Mouse (Mus musculus) CH12.LX (cell line): Measurements from ENCODE around the gene Ldlrad3. TPM values are rescaled to one million over a fixed set of nuclear protein-coding genes. Genes with fewer than 3 reads are reported as not detected.

Source experiments
- DNase-seq: peaks from one replicate; pipeline ENCODE4 v3.0.0-alpha.2; 2013; ENCODE audit errors: extremely low read depth
- H3K27ac ChIP-seq: 2 replicates; pipeline ENCODE4 v1.5.1; 2012; ENCODE audit warnings: low read depth, mild to moderate bottlenecking, control low read depth, moderate library complexity; ENCODE audit not compliant: insufficient read depth
- H3K27me3 ChIP-seq: replicated peaks from 2 replicates; pipeline ENCODE3; 2012; ENCODE audit warnings: inconsistent platforms
- H3K36me3 ChIP-seq, 2 experiments: replicated peaks in 1 of 2; 2 replicates each; pipeline versions ENCODE3 to v1.6.1; 2012; ENCODE audit warnings: inconsistent platforms in 1 of 2, low read length in 1 of 2, mild to moderate bottlenecking in 1 of 2, mixed read lengths in 1 of 2, moderate library complexity in 1 of 2; ENCODE audit not compliant: control insufficient read depth in 1 of 2, insufficient read depth in 1 of 2
- H3K4me1 ChIP-seq, 2 experiments: 2 replicates each; pipeline ENCODE4 v1.6.1; 2012; ENCODE audit warnings: inconsistent platforms in 1 of 2, moderate library complexity in 1 of 2; ENCODE audit not compliant: insufficient read depth in 2 of 2, control insufficient read depth in 1 of 2
- H3K4me2 ChIP-seq: 2 replicates; pipeline ENCODE4 v1.6.1; 2012; ENCODE audit warnings: low read depth, mild to moderate bottlenecking, control low read depth; ENCODE audit not compliant: poor library complexity, insufficient read depth, severe bottlenecking
- H3K4me3 ChIP-seq, 3 experiments: fragments of 150-350 bp in 1 of 3; sonication (generic) in 1 of 3; replicated peaks in 1 of 3; 2 replicates each; pipeline versions ENCODE3 to v1.5.1; 2011 to 2012; ENCODE audit warnings: low read depth in 2 of 3, low read length in 2 of 3, mild to moderate bottlenecking in 2 of 3, moderate library complexity in 2 of 3, control low read depth in 1 of 3, improper control_type of control experiment in 1 of 3, inconsistent platforms in 1 of 3, mixed read lengths in 1 of 3; ENCODE audit not compliant: poor library complexity in 1 of 3
- H3K79me2 ChIP-seq: replicated peaks from 2 replicates; pipeline ENCODE4 v1.6.1; 2012; ENCODE audit warnings: mild to moderate bottlenecking, moderate library complexity; ENCODE audit not compliant: control insufficient read depth, poor library complexity, insufficient read depth, severe bottlenecking; ENCODE audit errors: extremely low read depth
- H3K9ac ChIP-seq: 2 replicates; pipeline ENCODE4 v1.6.1; 2012; ENCODE audit warnings: low read depth, mild to moderate bottlenecking, control low read depth, moderate library complexity; ENCODE audit not compliant: insufficient read depth
- H3K9me3 ChIP-seq: replicated peaks from 2 replicates; pipeline ENCODE3; 2012; ENCODE audit warnings: low read length, inconsistent platforms, mixed read lengths
- BHLHE40 ChIP-seq: IDR thresholded peaks from 2 replicates; pipeline ENCODE4 v1.6.1; 2011; ENCODE audit warnings: mild to moderate bottlenecking, low read depth, low read length, improper control_type of control experiment
- EP300 ChIP-seq: IDR thresholded peaks from 2 replicates; pipeline ENCODE4 v1.6.1; 2011; ENCODE audit warnings: low read length, improper control_type of control experiment
- ETS1 ChIP-seq: conservative IDR thresholded peaks from 2 replicates; pipeline ENCODE4 v1.6.1; 2012; ENCODE audit warnings: low read depth, mild to moderate bottlenecking, inconsistent platforms, low read length, improper control_type of control experiment, moderate library complexity
- GABPA ChIP-seq: IDR thresholded peaks from 2 replicates; pipeline ENCODE4 v1.6.1; 2012; ENCODE audit warnings: low read depth, low read length, improper control_type of control experiment, inconsistent platforms; ENCODE audit not compliant: insufficient replicate concordance
- JUN ChIP-seq: IDR thresholded peaks from 2 replicates; pipeline ENCODE4 v1.6.1; 2011; ENCODE audit warnings: low read depth, mild to moderate bottlenecking, low read length, improper control_type of control experiment, moderate library complexity; ENCODE audit not compliant: insufficient read depth
- MAFK ChIP-seq: IDR thresholded peaks from 2 replicates; pipeline ENCODE4 v1.6.1; 2011; ENCODE audit warnings: low read length, improper control_type of control experiment; ENCODE audit not compliant: insufficient replicate concordance
- MEF2A ChIP-seq: IDR thresholded peaks from 2 replicates; pipeline ENCODE4 v1.6.1; 2014; ENCODE audit warnings: low read depth, mild to moderate bottlenecking, inconsistent platforms, low read length, improper control_type of control experiment, borderline replicate concordance
- NELFE ChIP-seq: IDR thresholded peaks from 2 replicates; pipeline ENCODE4 v1.6.1; 2011; ENCODE audit warnings: low read depth, low read length, improper control_type of control experiment
- NRF1 ChIP-seq: IDR thresholded peaks from 2 replicates; pipeline ENCODE4 v1.6.1; 2014; ENCODE audit warnings: low read depth, mild to moderate bottlenecking, inconsistent platforms, low read length, improper control_type of control experiment, moderate library complexity
- PAX5 ChIP-seq: IDR thresholded peaks from 2 replicates; pipeline ENCODE4 v1.6.1; 2012; ENCODE audit warnings: low read length, inconsistent platforms, mixed read lengths
- RCOR1 ChIP-seq: conservative IDR thresholded peaks from 2 replicates; pipeline ENCODE4 v1.6.1; 2012; ENCODE audit warnings: low read depth, mild to moderate bottlenecking, inconsistent platforms, low read length, improper control_type of control experiment
- USF2 ChIP-seq: conservative IDR thresholded peaks from 2 replicates; pipeline ENCODE4 v1.6.1; 2011; ENCODE audit warnings: low read depth, low read length, improper control_type of control experiment
- ZKSCAN1 ChIP-seq: IDR thresholded peaks from 2 replicates; pipeline ENCODE4 v1.6.1; 2012; ENCODE audit warnings: low read depth, inconsistent platforms, low read length, improper control_type of control experiment, borderline replicate concordance
- ZMIZ1 ChIP-seq: IDR thresholded peaks from 2 replicates; pipeline ENCODE4 v1.6.1; 2012; ENCODE audit warnings: low read depth, mild to moderate bottlenecking, inconsistent platforms, low read length, improper control_type of control experiment
- ZNF384 ChIP-seq: IDR thresholded peaks from 2 replicates; pipeline ENCODE4 v1.6.1; 2012; ENCODE audit warnings: low read depth, low read length, improper control_type of control experiment, inconsistent platforms
- dilution Hi-C: fragments of 300-500 bp; cut with MboI; formaldehyde crosslinking; loops from 2 replicates; pipeline ENCODE4 v1.14.3; 2020; ENCODE audit warnings: low sequenced_read_pairs; ENCODE audit not compliant: extremely low pct_unique_long_range_greater_than_20kb, extremely low pct_ligation_motif_present
- in situ Hi-C: fragments of 300-500 bp; cut with MboI; formaldehyde crosslinking; loops from 3 replicates; pipeline ENCODE4 v1.14.3; 2019; ENCODE audit warnings: low sequenced_read_pairs, low pct_ligation_motif_present, low pct_unique_long_range_greater_than_20kb, mixed read lengths
- polyA plus RNA-seq: library from polyadenylated mRNA; unstranded; fragments of >175 nt; gene quantifications from 2 replicates; pipeline ENCODE4 v1.2.1, GENCODE M21; 2012; ENCODE audit warnings: low read depth; ENCODE audit not compliant: insufficient read length
- total RNA-seq, 2 experiments: library from RNA; depleted of rRNA; stranded (reverse); fragments of 300-350 nt in 1 of 2; fragments of >200 nt in 1 of 2; gene quantifications; 2 replicates each; pipeline ENCODE4 v1.2.3; 2012 to 2014

The Ldlrad3 gene
- total and polyA plus RNA-seq, 3 experiments: 0.30 to 2.7 (median 2.1) TPM

GRCm38 (mm10) chr2:101962349-101962748 is 223.8 kb downstream of the Ldlrad3 start:
- H3K27ac ChIP-seq: no peak overlapping the region
- no peak for DNase-seq
- dilution Hi-C loops (no loop called here), in situ Hi-C loops (no loop called here)
- no peak overlapping the region for H3K9ac ChIP-seq
- TF ChIP-seq USF2 (no peak), MAFK (no peak)
- H3K27me3 ChIP-seq: no peaks in the 10 kb centered on the region
- no peaks in the 10 kb centered on the region for H3K36me3 ChIP-seq
- no peaks in the 10 kb centered on the region for H3K79me2 ChIP-seq
- no peak overlapping the region for H3K4me3 ChIP-seq
- no peaks in the 10 kb centered on the region for H3K9me3 ChIP-seq
- no peak overlapping the region for H3K4me2 ChIP-seq
- peaks cover 0 to 3% of the 10 kb centered on the region in 2 experiments; a peak in 1 of 4 replicates for H3K4me1 ChIP-seq

GRCm38 (mm10) chr2:101961391-101961790 is 224.8 kb downstream of the Ldlrad3 start:
- Histone ChIP-seq H3K9me3 (no peaks in the 10 kb centered on the region), H3K27me3 (no peaks in the 10 kb centered on the region), H3K4me2 (no peak overlapping the region), H3K4me1 (peaks cover 0 to 3% of the 10 kb centered on the region in 2 experiments; a peak in 1 of 4 replicates), H3K4me3 (no peak overlapping the region), H3K79me2 (no peaks in the 10 kb centered on the region), H3K36me3 (no peaks in the 10 kb centered on the region), H3K27ac (no peak overlapping the region), H3K9ac (no peak overlapping the region)
- no peak for DNase-seq
- dilution Hi-C loops (no loop called here), in situ Hi-C loops (no loop called here)
- TF ChIP-seq GABPA (no peak), RCOR1 (no peak), BHLHE40 (no peak)

- H3K4me1 ChIP-seq: peaks cover 0 to 3% of the 10 kb centered on the region in 2 experiments; a peak in 1 of 4 replicates
- H3K4me2 ChIP-seq: no peak overlapping the region
- TF ChIP-seq JUN (no peak), PAX5 (no peak), MEF2A (no peak), ZNF384 (no peak), NELFE (no peak), ZKSCAN1 (no peak), NRF1 (no peak), ETS1 (no peak), ZMIZ1 (no peak), EP300 (no peak)
- H3K4me3 ChIP-seq: no peak overlapping the region
- no peak for DNase-seq
- dilution Hi-C loops (no loop called here), in situ Hi-C loops (no loop called here)
- no peaks in the 10 kb centered on the region for H3K36me3 ChIP-seq
- no peaks in the 10 kb centered on the region for H3K9me3 ChIP-seq
- H3K9ac ChIP-seq: no peak overlapping the region
- no peak overlapping the region for H3K27ac ChIP-seq
- H3K79me2 ChIP-seq: no peaks in the 10 kb centered on the region
- no peaks in the 10 kb centered on the region for H3K27me3 ChIP-seq
Observed at GRCm38 (mm10) chr2:101960658-101961057, 225.5 kb downstream of the Ldlrad3 start.
